Mouse (Mus musculus) heart, adult 8-10 months (tissue): ENCODE results near the gene Vmn1r207-ps. TPM values are rescaled to one million over a fixed set of nuclear protein-coding genes. Genes with fewer than 3 reads are reported as not detected.
"Not testable (repeated sequence)": the region's sequence is repeated elsewhere in the genome, so short reads cannot be mapped to it uniquely, and the experiment has no call there.

ENCODE experiments used
- DNase-seq: peaks from one replicate; pipeline ENCODE4 v3.0.0; 2022; ENCODE audit warnings: low spot score
- total RNA-seq, 4 experiments: library from RNA; stranded (reverse); gene quantifications; 2 replicates each; pipeline ENCODE4 v1.2.4; 2022

Vmn1r207-ps gene
- not detected for total RNA-seq

DNA sequence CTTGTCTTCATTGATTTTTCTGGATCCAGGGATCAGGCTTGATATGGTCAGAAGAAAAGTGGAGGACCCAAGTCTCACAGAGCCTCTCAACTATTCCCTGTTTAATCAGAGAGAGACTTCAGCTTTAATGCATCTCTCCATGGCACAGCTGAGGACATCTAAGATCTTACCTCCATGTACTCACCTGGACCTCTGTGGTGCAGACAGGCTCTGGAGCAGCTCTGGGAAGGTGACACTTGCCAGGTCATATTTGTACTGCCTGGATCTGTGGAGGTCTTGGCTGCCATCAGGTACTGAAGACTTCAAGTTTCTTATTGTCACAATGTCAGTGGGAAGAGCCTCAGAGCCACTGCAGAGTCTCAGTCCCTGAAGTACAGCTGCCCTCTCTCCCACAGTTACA, at the start of gene Vmn1r207-ps:
Gene Vmn1r207-ps (minus strand): TSS at position 101 of the 400 bp plus-strand sequence.
- DNase-seq, result not testable (repeated sequence)

DNA sequence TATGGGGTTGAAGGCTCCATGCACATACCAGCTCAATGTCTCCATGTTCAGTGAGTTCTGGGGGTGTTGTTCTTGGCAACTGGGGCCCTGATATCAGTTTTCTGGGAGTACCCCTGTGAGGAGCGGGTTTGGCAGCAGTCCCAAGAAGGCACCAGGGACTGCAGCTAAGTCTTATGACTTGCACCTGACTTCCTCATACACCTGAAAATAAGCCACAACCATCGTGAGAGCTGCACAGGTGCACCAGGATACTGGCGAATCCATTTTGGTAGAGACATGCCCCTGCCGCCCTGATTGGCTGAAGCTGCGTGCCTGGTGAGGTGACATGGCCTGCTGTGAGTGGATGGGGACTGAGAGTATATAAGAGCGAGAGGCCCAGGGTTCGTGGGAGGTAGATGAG, 47.9 kb upstream of the Vmn1r207-ps start, which contains the start of gene Vmn1r208:
Gene Vmn1r208 (minus strand): TSS at position 101 of the 400 bp plus-strand sequence.
- not testable (repeated sequence) for DNase-seq

DNA sequence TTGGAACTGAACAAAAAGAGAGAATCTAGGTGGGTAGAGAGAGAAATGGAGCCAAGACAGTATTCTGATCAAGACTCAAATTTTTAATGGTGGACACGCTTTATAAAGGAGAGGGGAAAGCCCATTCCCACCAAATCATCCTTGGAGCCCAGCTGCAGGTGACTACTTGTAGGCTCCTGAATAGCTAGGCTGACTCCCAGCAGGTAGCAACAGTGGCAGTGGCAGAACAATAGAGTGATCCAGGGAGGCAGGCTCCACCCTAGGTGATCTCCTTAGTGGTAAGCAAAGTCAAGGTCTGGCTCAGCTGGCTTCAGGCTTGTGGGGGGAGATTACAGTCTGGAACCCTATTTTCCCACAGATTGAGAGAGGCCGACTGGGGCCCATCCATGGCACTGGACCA, 42.2 kb upstream of the Vmn1r207-ps start:
- not testable (repeated sequence) for DNase-seq

DNA sequence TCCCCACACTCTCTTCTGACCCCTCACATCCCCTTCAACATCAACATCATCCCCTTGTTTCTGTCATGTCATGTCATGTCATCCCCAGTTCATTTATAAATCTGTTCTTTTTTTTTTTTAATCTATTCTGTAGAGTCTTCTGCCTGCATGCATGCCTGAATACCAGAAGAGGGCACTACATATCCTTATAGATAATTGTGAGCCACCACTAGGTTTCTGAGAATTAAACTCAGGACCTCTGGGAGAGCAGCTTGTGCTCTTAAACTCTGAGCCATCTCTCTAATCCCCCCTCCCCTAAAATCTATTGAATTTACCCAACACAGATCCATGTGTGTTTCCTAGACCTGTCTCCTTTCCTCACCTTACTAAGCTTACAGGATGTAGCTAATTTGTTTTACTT, 18.1 kb upstream of the Vmn1r207-ps start:
- no peak for DNase-seq

GRCm38 (mm10) chr13:22706947-22707346, 22.5 kb downstream of the Vmn1r207-ps start:
- DNase-seq, result not testable (repeated sequence)

GRCm38 (mm10) chr13:22702951-22703350, 26.5 kb downstream of the Vmn1r207-ps start:
- not testable (repeated sequence) for DNase-seq

Other genes with a start within 250 kb of the Vmn1r207-ps start
- gene Vmn1r202, start 224.2 kb downstream of the Vmn1r207-ps start, total RNA-seq, result not detected
- gene Vmn1r203, start 211.5 kb downstream of the Vmn1r207-ps start, total RNA-seq, result not detected
- gene Vmn1r204, start 176.4 kb downstream of the Vmn1r207-ps start, total RNA-seq, result not detected
- gene Vmn1r205, start 136.6 kb downstream of the Vmn1r207-ps start, total RNA-seq, result not detected
- gene Vmn1r206, start 105.4 kb downstream of the Vmn1r207-ps start, total RNA-seq, result not detected
- gene Vmn1r208, start 47.8 kb upstream of the Vmn1r207-ps start, total RNA-seq, result not detected
- gene Vmn1r209, start 80.1 kb upstream of the Vmn1r207-ps start, total RNA-seq, result not detected
- not detected for gene Vmn1r210, start 101.7 kb upstream of the Vmn1r207-ps start, total RNA-seq
- gene Vmn1r211, start 127.9 kb upstream of the Vmn1r207-ps start, total RNA-seq, result not detected
- gene Vmn1r212, start 154.6 kb upstream of the Vmn1r207-ps start, total RNA-seq, result not detected